Mouse (Mus musculus): ENCODE data around the gene Sestd1.

- no peak for TF ChIP-seq CTCF (IDR thresholded peaks at IDR 0.05; ENCODE audit: control insufficient read depth, insufficient read depth, insufficient replicate concordance, low read depth, low read length)
- no peak for TF ChIP-seq POLR2A (IDR thresholded peaks at IDR 0.05; ENCODE audit: control insufficient read depth, low read depth, low read length)
These were observed 73.4 kb downstream of the Sestd1 start for GRCm38 (mm10) chr2:77206951-77207350.
